Mouse (Mus musculus): ENCODE data around the gene Spag5. TPM values are rescaled to one million over a fixed set of nuclear protein-coding genes. Genes with fewer than 3 reads are reported as not detected.

The Spag5 gene
- polyA plus RNA-seq, 2 experiments = 27.6 to 39.7 TPM

- ATAC-seq (ENCODE audit: insufficient read depth) = no peak
- H3K36me3 ChIP-seq (replicated peaks; ENCODE audit: control insufficient read depth, insufficient read depth, low read depth) = peaks cover 77% of the 10 kb centered on the region
- H3K9ac ChIP-seq (replicated peaks) = no peak overlapping the region
- TF ChIP-seq EP300 (IDR thresholded peaks at IDR 0.05; ENCODE audit: low read depth) = no peak
- no peak for TF ChIP-seq CTCF (IDR thresholded peaks at IDR 0.05; ENCODE audit: low read depth)
- no peak overlapping the region for H3K4me2 ChIP-seq (ENCODE audit: low read depth)
- no peaks in the 10 kb centered on the region for H3K9me3 ChIP-seq (ENCODE audit: control insufficient read depth, low read length)
- no peaks in the 10 kb centered on the region for H3K27me3 ChIP-seq (ENCODE audit: control insufficient read depth, insufficient read depth, low read length)
- no peak for DNase-seq (ENCODE audit: low read depth in 3 of 3, low spot score in 3 of 3)
- 81% methylated on average over 7 of the region's 7 CpGs for WGBS (ENCODE audit: insufficient replicate concordance)
- no peak overlapping the region for H3K27ac ChIP-seq
- no peak overlapping the region for H3K4me3 ChIP-seq (ENCODE audit: insufficient read depth in 1 of 2, low read depth in 2 of 2, low read length in 2 of 2)
- H3K4me1 ChIP-seq (replicated peaks; ENCODE audit: control insufficient read depth in 2 of 2, insufficient read depth in 2 of 2, low read length in 1 of 2) = no peaks in the 10 kb centered on the region
Observed at GRCm38 (mm10) chr11:78278853-78279252, 22.5 kb upstream of the Spag5 start.

GRCm38 (mm10) chr11:78279586-78279985 lies 21.7 kb upstream of the Spag5 start:
- Histone ChIP-seq H3K36me3 (replicated peaks; ENCODE audit: control insufficient read depth, insufficient read depth, low read depth) (peaks cover 78% of the 10 kb centered on the region), H3K4me3 (ENCODE audit: insufficient read depth in 1 of 2, low read depth in 2 of 2, low read length in 2 of 2) (no peak overlapping the region), H3K4me1 (replicated peaks; ENCODE audit: control insufficient read depth in 2 of 2, insufficient read depth in 2 of 2, low read length in 1 of 2) (no peaks in the 10 kb centered on the region), H3K4me2 (ENCODE audit: low read depth) (no peak overlapping the region), H3K9me3 (ENCODE audit: control insufficient read depth, low read length) (no peaks in the 10 kb centered on the region), H3K27ac (no peak overlapping the region), H3K27me3 (ENCODE audit: control insufficient read depth, insufficient read depth, low read length) (no peaks in the 10 kb centered on the region), H3K9ac (replicated peaks) (no peak overlapping the region)
- no peak for DNase-seq (ENCODE audit: low read depth in 3 of 3, low spot score in 3 of 3)
- TF ChIP-seq CTCF (IDR thresholded peaks at IDR 0.05; ENCODE audit: low read depth) (no peak), EP300 (IDR thresholded peaks at IDR 0.05; ENCODE audit: low read depth) (no peak)
- ATAC-seq (ENCODE audit: insufficient read depth) = no peak
- 82% methylated on average over 4 of the region's 4 CpGs for WGBS (ENCODE audit: insufficient replicate concordance)

- no peaks in the 10 kb centered on the region for H3K27me3 ChIP-seq (ENCODE audit: control insufficient read depth, insufficient read depth, low read length)
- no peak for DNase-seq (ENCODE audit: low read depth in 3 of 3, low spot score in 3 of 3)
- H3K4me2 ChIP-seq (ENCODE audit: low read depth) = no peak overlapping the region
- no peaks in the 10 kb centered on the region for H3K4me1 ChIP-seq (replicated peaks; ENCODE audit: control insufficient read depth in 2 of 2, insufficient read depth in 2 of 2, low read length in 1 of 2)
- no peak overlapping the region for H3K9ac ChIP-seq (replicated peaks)
- no peak overlapping the region for H3K4me3 ChIP-seq (ENCODE audit: insufficient read depth in 1 of 2, low read depth in 2 of 2, low read length in 2 of 2)
- no peak overlapping the region for H3K27ac ChIP-seq
- no peaks in the 10 kb centered on the region for H3K9me3 ChIP-seq (ENCODE audit: control insufficient read depth, low read length)
- ATAC-seq (ENCODE audit: insufficient read depth) = no peak
- WGBS (ENCODE audit: insufficient replicate concordance) = 74% methylated on average over 7 of the region's 7 CpGs
- H3K36me3 ChIP-seq (replicated peaks; ENCODE audit: control insufficient read depth, insufficient read depth, low read depth) = peaks cover 48% of the 10 kb centered on the region
- TF ChIP-seq EP300 (IDR thresholded peaks at IDR 0.05; ENCODE audit: low read depth) (no peak), CTCF (IDR thresholded peaks at IDR 0.05; ENCODE audit: low read depth) (no peak)
Observed at GRCm38 (mm10) chr11:78289146-78289763, 12.1 kb upstream of the Spag5 start.

GRCm38 (mm10) chr11:78290654-78291053 lies 10.7 kb upstream of the Spag5 start, which contains the start of gene BC030499:
Gene BC030499 (plus strand): TSS chr11:78290841.
- no peak for DNase-seq (ENCODE audit: low read depth in 3 of 3, low spot score in 3 of 3)
- no peak within 1 kb of the TSS for H3K4me3 ChIP-seq (ENCODE audit: insufficient read depth in 1 of 2, low read depth in 2 of 2, low read length in 2 of 2)
- 75% methylated on average over 4 of the region's 4 CpGs for WGBS (ENCODE audit: insufficient replicate concordance)
- H3K27ac ChIP-seq = no peak within 1 kb of the TSS
- peaks cover 36% of the 10 kb centered on the region for H3K36me3 ChIP-seq (replicated peaks; ENCODE audit: control insufficient read depth, insufficient read depth, low read depth)
- no peak within 1 kb of the TSS for H3K4me2 ChIP-seq (ENCODE audit: low read depth)
- no peak for ATAC-seq (ENCODE audit: insufficient read depth)
- TF ChIP-seq EP300 (IDR thresholded peaks at IDR 0.05; ENCODE audit: low read depth) (no peak), CTCF (IDR thresholded peaks at IDR 0.05; ENCODE audit: low read depth) (no peak)
- no peaks in the 10 kb centered on the region for H3K9me3 ChIP-seq (ENCODE audit: control insufficient read depth, low read length)
- H3K4me1 ChIP-seq (replicated peaks; ENCODE audit: control insufficient read depth in 2 of 2, insufficient read depth in 2 of 2, low read length in 1 of 2) = no peaks in the 10 kb centered on the region
- H3K27me3 ChIP-seq (ENCODE audit: control insufficient read depth, insufficient read depth, low read length) = no peaks in the 10 kb centered on the region
- H3K9ac ChIP-seq (replicated peaks) = no peak within 1 kb of the TSS

GRCm38 (mm10) chr11:78294585-78294984 lies 6.7 kb upstream of the Spag5 start:
- no peak overlapping the region for H3K4me3 ChIP-seq (ENCODE audit: insufficient read depth in 1 of 2, low read depth in 2 of 2, low read length in 2 of 2)
- no peak overlapping the region for H3K9ac ChIP-seq (replicated peaks)
- no peak overlapping the region for H3K27ac ChIP-seq
- peaks cover 4% of the 10 kb centered on the region for H3K36me3 ChIP-seq (replicated peaks; ENCODE audit: control insufficient read depth, insufficient read depth, low read depth)
- ATAC-seq (ENCODE audit: insufficient read depth) (no peak), DNase-seq (ENCODE audit: low read depth in 3 of 3, low spot score in 3 of 3) (no peak)
- 73% methylated on average over 6 of the region's 6 CpGs for WGBS (ENCODE audit: insufficient replicate concordance)
- H3K9me3 ChIP-seq (ENCODE audit: control insufficient read depth, low read length) = no peaks in the 10 kb centered on the region
- TF ChIP-seq CTCF (IDR thresholded peaks at IDR 0.05; ENCODE audit: low read depth) = no peak
- no peak for TF ChIP-seq EP300 (IDR thresholded peaks at IDR 0.05; ENCODE audit: low read depth)
- no peaks in the 10 kb centered on the region for H3K4me1 ChIP-seq (replicated peaks; ENCODE audit: control insufficient read depth in 2 of 2, insufficient read depth in 2 of 2, low read length in 1 of 2)
- no peak overlapping the region for H3K4me2 ChIP-seq (ENCODE audit: low read depth)
- H3K27me3 ChIP-seq (ENCODE audit: control insufficient read depth, insufficient read depth, low read length) = no peaks in the 10 kb centered on the region

Data from liver, embryonic 14.5 days (tissue).